ENCODE assay signal across 9 mouse cellular contexts in the genomic region with DNA sequence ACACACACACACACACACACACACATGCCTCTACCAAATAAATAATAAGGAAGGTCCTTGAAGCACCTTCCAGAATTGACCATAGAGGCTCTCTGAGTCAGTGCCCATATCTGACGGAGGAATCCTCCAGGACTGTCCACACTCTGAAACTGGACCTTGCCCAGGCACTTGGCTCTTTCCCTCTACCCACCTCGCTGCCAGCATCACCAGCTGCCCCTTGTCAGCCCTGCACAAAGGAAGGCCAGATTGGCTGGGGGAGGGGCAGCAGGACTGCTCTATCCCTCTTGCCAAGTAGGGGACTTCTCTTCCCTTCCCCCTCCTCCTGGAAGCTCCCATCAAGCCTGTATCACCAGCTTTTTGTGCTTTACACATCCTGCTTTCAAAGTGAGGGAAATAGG. TPM values are rescaled to one million over a fixed set of nuclear protein-coding genes. Genes with fewer than 3 reads are reported as not detected.
A peak's percentile ranks its signal among the peaks of the same experiment; 100 is the strongest.
DNase-seq lines count a peak whose midpoint lies in the region; ATAC-seq lines count a peak whose summit lies in the region.
"Had no signal": no experiment of that assay in that cellular context is flagged by ENCODE, and none has a peak within 500 bp of the region (broad histone marks: within the 10 kb centered on the region; RNA-seq: fewer than 3 reads in every experiment).

No protein-coding gene starts in this region.

- no peaks in the 10 kb centered on the region for H3K27me3 ChIP-seq in forebrain, embryonic 12.5 days
- H3K27me3 ChIP-seq in hindbrain, embryonic 10.5 days (ENCODE audit: insufficient read depth, poor library complexity, severe bottlenecking): peaks cover 1% of the 10 kb centered on the region
- H3K27me3 ChIP-seq: heart, embryonic 13.5 days had no signal

- H3K9ac ChIP-seq in forebrain, embryonic 12.5 days: no peak overlapping the region
- H3K9ac ChIP-seq: heart, embryonic 13.5 days had no signal

- WGBS in forebrain, embryonic 12.5 days: 35% methylated on average over 2 of the region's 2 CpGs
- WGBS in hindbrain, embryonic 10.5 days: 46% methylated on average over 2 of the region's 2 CpGs

- H3K4me2 ChIP-seq in forebrain, embryonic 12.5 days: peak overlapping the region; percentile 11; the same call in 1 of the 2 replicates
- H3K4me2 ChIP-seq: heart, embryonic 13.5 days had no signal

- H3K9me3 ChIP-seq in forebrain, embryonic 12.5 days: no peaks in the 10 kb centered on the region
- no peaks in the 10 kb centered on the region for H3K9me3 ChIP-seq in hindbrain, embryonic 10.5 days
- H3K9me3 ChIP-seq: heart, embryonic 13.5 days; megakaryocyte, embryonic 14.5 days had no signal

- peak; percentile 68; the same call in 1 of the 2 replicates for ATAC-seq in forebrain, embryonic 12.5 days (ENCODE audit: low FRiP score)

- no peak overlapping the region for H3K27ac ChIP-seq in forebrain, embryonic 12.5 days
- peak overlapping the region; percentile 30 for H3K27ac ChIP-seq in hindbrain, embryonic 10.5 days
- H3K27ac ChIP-seq: heart, embryonic 13.5 days had no signal

- peak; percentile 14 for DNase-seq in urinary bladder, postnatal 14 days (ENCODE audit: low spot score)
- DNase-seq in urinary bladder, adult 18-20 months (ENCODE audit: low spot score in 2 of 2): no peak
- DNase-seq in hindbrain, embryonic 10.5 days (ENCODE audit: low spot score): peak; percentile 34
- peak; percentile 45 to 63 for DNase-seq in layer of hippocampus, postnatal 36 days
- peak; percentile 49 for DNase-seq in retina, postnatal 7 days (ENCODE audit: low read depth, low spot score)
- DNase-seq in liver: no peak

- H3K4me1 ChIP-seq in forebrain, embryonic 12.5 days: peaks cover 32% of the 10 kb centered on the region
- H3K4me1 ChIP-seq in hindbrain, embryonic 10.5 days (replicated peaks): peaks cover 29% of the 10 kb centered on the region

- H3K36me3 ChIP-seq in forebrain, embryonic 12.5 days (replicated peaks): no peaks in the 10 kb centered on the region
- no peaks in the 10 kb centered on the region for H3K36me3 ChIP-seq in hindbrain, embryonic 10.5 days
- H3K36me3 ChIP-seq: heart, embryonic 13.5 days had no signal

- H3K4me3 ChIP-seq in forebrain, embryonic 12.5 days (replicated peaks): no peak overlapping the region
- H3K4me3 ChIP-seq in hindbrain, embryonic 10.5 days: no peak overlapping the region
- H3K4me3 ChIP-seq: heart, embryonic 13.5 days; megakaryocyte, embryonic 14.5 days had no signal

RNA-seq across cellular contexts. Expression of a gene that starts 6.5 kb away (rescaled TPM):
- polyA plus RNA-seq in forebrain, embryonic 12.5 days (2016; fragmentation: Nextera tagmentation; extraction: Ambion mirVana): 3.4 and 4.6 TPM in 2 replicates
- 2.9 and 4.6 TPM in 2 replicates for polyA plus RNA-seq in hindbrain, embryonic 10.5 days (2016; fragmentation: Nextera tagmentation; extraction: Ambion mirVana)
- total RNA-seq in layer of hippocampus, postnatal 36 days (2021): 100 to 1,000 TPM; 163 to 172 TPM

Comparison
In these comparisons a context has a peak if more than half of its experiments do, and no peak if none do; other contexts are left out.
1. DNase-seq: peak in urinary bladder, postnatal 14 days (single experiment), hindbrain, embryonic 10.5 days (single experiment), layer of hippocampus, postnatal 36 days (2 of 2) and retina, postnatal 7 days (single experiment); none in urinary bladder, adult 18-20 months (0 of 2) and liver (single experiment).